In genomic region chr6:127524442-127524841, GRCm38 (mm10) we compare ENCODE assay signal across 9 mouse cellular contexts. TPM values are rescaled to one million over a fixed set of nuclear protein-coding genes. Genes with fewer than 3 reads are reported as not detected.
DNase-seq lines count a peak whose midpoint lies in the region; ATAC-seq and TF ChIP-seq lines count a peak whose summit lies in the region.
"Had no signal": no experiment of that assay in that cellular context is flagged by ENCODE, and none has a peak within 500 bp of the region (broad histone marks: within the 10 kb centered on the region; RNA-seq: fewer than 3 reads in every experiment).

No protein-coding gene starts in this region.

- no peak for TF ChIP-seq EP300 in stomach, postnatal 0 days (optimal IDR thresholded peaks at IDR 0.05)

- ATAC-seq in forebrain, postnatal 0 days, result peak; percentile 81
- no peak for ATAC-seq in forebrain, embryonic 16.5 days
- peak; percentile 80 for ATAC-seq in megakaryocyte-erythroid progenitor cell, adult 5-6 weeks (replicated peaks; ENCODE audit: low FRiP score, low TSS enrichment, poor library complexity, severe bottlenecking)
- ATAC-seq in stomach, postnatal 0 days (ENCODE audit: low FRiP score, low TSS enrichment), result no peak

- H3K4me3 ChIP-seq in forebrain, postnatal 0 days (ENCODE audit: low read depth, low read length), result no peak overlapping the region
- H3K4me3 ChIP-seq in forebrain, embryonic 16.5 days (replicated peaks; ENCODE audit: low read length), result no peak overlapping the region
- no peak overlapping the region for H3K4me3 ChIP-seq in stomach, postnatal 0 days (ENCODE audit: low read depth, low read length)
- H3K4me3 ChIP-seq: liver, embryonic 15.5 days had no signal

- H3K36me3 ChIP-seq in forebrain, postnatal 0 days (ENCODE audit: insufficient read depth), result no peaks in the 10 kb centered on the region
- H3K36me3 ChIP-seq in forebrain, embryonic 16.5 days (ENCODE audit: control insufficient read depth, insufficient read depth), result no peaks in the 10 kb centered on the region
- H3K36me3 ChIP-seq in stomach, postnatal 0 days (ENCODE audit: control insufficient read depth, insufficient read depth, low read length), result no peaks in the 10 kb centered on the region
- H3K36me3 ChIP-seq: liver, embryonic 15.5 days had no signal

- WGBS in forebrain, postnatal 0 days, result 33% methylated on average over 8 of the region's 8 CpGs
- WGBS in forebrain, embryonic 16.5 days, result 34% methylated on average over 8 of the region's 8 CpGs
- WGBS in stomach, postnatal 0 days, result 30% methylated on average over 8 of the region's 8 CpGs

- TF ChIP-seq CTCF in forebrain, postnatal 0 days (IDR thresholded peaks at IDR 0.05; ENCODE audit: low read depth), result peak; percentile 87
- TF ChIP-seq CTCF in stomach, postnatal 0 days (IDR thresholded peaks at IDR 0.05; ENCODE audit: low read depth), result peak; percentile 85

- H3K27ac ChIP-seq in forebrain, postnatal 0 days (ENCODE audit: low read depth, low read length), result no peak overlapping the region
- no peak overlapping the region for H3K27ac ChIP-seq in forebrain, embryonic 16.5 days (ENCODE audit: low read length)
- H3K27ac ChIP-seq in stomach, postnatal 0 days (replicated peaks), result no peak overlapping the region
- H3K27ac ChIP-seq: liver, embryonic 15.5 days had no signal

- no peaks in the 10 kb centered on the region for H3K9me3 ChIP-seq in forebrain, postnatal 0 days (ENCODE audit: low read length)
- no peaks in the 10 kb centered on the region for H3K9me3 ChIP-seq in forebrain, embryonic 16.5 days (ENCODE audit: control insufficient read depth, low read length)
- H3K9me3 ChIP-seq in stomach, postnatal 0 days (ENCODE audit: control insufficient read depth, low read length), result no peaks in the 10 kb centered on the region
- H3K9me3 ChIP-seq: liver, embryonic 15.5 days had no signal

- no peak overlapping the region for H3K4me2 ChIP-seq in forebrain, postnatal 0 days (ENCODE audit: low read depth)
- no peak overlapping the region for H3K4me2 ChIP-seq in forebrain, embryonic 16.5 days (ENCODE audit: low read length)
- H3K4me2 ChIP-seq in stomach, postnatal 0 days (replicated peaks; ENCODE audit: low read depth), result no peak overlapping the region
- H3K4me2 ChIP-seq: liver, embryonic 15.5 days had no signal

- DNase-seq in forebrain, postnatal 0 days, result peak; percentile 83
- DNase-seq in 3T3-L1 (ENCODE audit: low read depth, low spot score) (peak; percentile 80), WW6 (ENCODE audit: low read depth, low spot score) (peak; percentile 70)
- DNase-seq in embryo, embryonic 11.5 days (ENCODE audit: low read depth, low spot score), result peak; percentile 62
- peak; percentile 84 to 87 for DNase-seq in kidney, postnatal 4 days
- DNase-seq in stomach, postnatal 0 days (ENCODE audit: low spot score), result peak; percentile 66

- no peaks in the 10 kb centered on the region for H3K27me3 ChIP-seq in forebrain, postnatal 0 days (ENCODE audit: insufficient read depth, low read length)
- H3K27me3 ChIP-seq in forebrain, embryonic 16.5 days (replicated peaks; ENCODE audit: control insufficient read depth, insufficient read depth, low read length), result no peaks in the 10 kb centered on the region
- H3K27me3 ChIP-seq in stomach, postnatal 0 days (ENCODE audit: control insufficient read depth, insufficient read depth, low read length), result no peaks in the 10 kb centered on the region
- H3K27me3 ChIP-seq: liver, embryonic 15.5 days had no signal

- H3K4me1 ChIP-seq in forebrain, postnatal 0 days (ENCODE audit: insufficient read depth), result no peaks in the 10 kb centered on the region
- H3K4me1 ChIP-seq in forebrain, embryonic 16.5 days (replicated peaks; ENCODE audit: control insufficient read depth, insufficient read depth, low read length), result peaks cover 1% of the 10 kb centered on the region
- H3K4me1 ChIP-seq in stomach, postnatal 0 days (replicated peaks; ENCODE audit: control insufficient read depth, insufficient read depth), result no peaks in the 10 kb centered on the region

- H3K9ac ChIP-seq in forebrain, postnatal 0 days, result no peak overlapping the region
- H3K9ac ChIP-seq in forebrain, embryonic 16.5 days (replicated peaks; ENCODE audit: low read depth, low read length), result no peak overlapping the region
- H3K9ac ChIP-seq in stomach, postnatal 0 days (ENCODE audit: low read length), result no peak overlapping the region
- H3K9ac ChIP-seq: liver, embryonic 15.5 days had no signal

RNA-seq across cellular contexts. Expression of gene Cracr2a, which starts 36.7 kb away (rescaled TPM):
- 0.46 and 0.57 TPM in 2 replicates for total RNA-seq in forebrain, postnatal 0 days (2014; rRNA removed)
- polyA plus RNA-seq in forebrain, postnatal 0 days (2015; fragmentation: Nextera tagmentation; extraction: Ambion mirVana), result 0.28 and 0.30 TPM in 2 replicates
- 0.16 and 0.32 TPM in 2 replicates for polyA plus RNA-seq in forebrain, embryonic 16.5 days (2015; fragmentation: Nextera tagmentation; extraction: Ambion mirVana)
- total RNA-seq in megakaryocyte-erythroid progenitor cell, adult 5-6 weeks (2014; fragmentation: Nextera tagmentation), result 6.5 and 8.9 TPM in 2 replicates
- total RNA-seq in megakaryocyte-erythroid progenitor cell, adult 5-6 weeks (2017), result 5.2 and 8.8 TPM in 2 replicates
- polyA plus RNA-seq in stomach, postnatal 0 days (2015; fragmentation: Nextera tagmentation; extraction: Ambion mirVana), result 0.74 and 0.96 TPM in 2 replicates

Comparison
In these comparisons a context has a peak if more than half of its experiments do, and no peak if none do; other contexts are left out.
1. ATAC-seq: peak in forebrain, postnatal 0 days (single experiment) and megakaryocyte-erythroid progenitor cell, adult 5-6 weeks (single experiment); none in forebrain, embryonic 16.5 days (single experiment) and stomach, postnatal 0 days (single experiment).
2. Peak in every context shown above with its lines, with median percentiles within 50 percentile points of each other: DNase-seq.